Mouse (Mus musculus): ENCODE data around the gene Adgrl4. TPM values are rescaled to one million over a fixed set of nuclear protein-coding genes. Genes with fewer than 3 reads are reported as not detected.

The Adgrl4 gene
- 7.6 and 8.4 TPM in 2 replicates for polyA plus RNA-seq (2016; fragmentation: Nextera tagmentation; extraction: Ambion mirVana)

- no peaks in the 10 kb centered on the region; the same call in 1 of the 2 replicates for H3K27me3 ChIP-seq
- H3K4me1 ChIP-seq: peaks cover 7% of the 10 kb centered on the region
- H3K4me3 ChIP-seq (replicated peaks): peak within 1 kb of the TSS; percentile 25
- H3K9me3 ChIP-seq: no peaks in the 10 kb centered on the region
- no peak within 1 kb of the TSS for H3K9ac ChIP-seq
- peak; percentile 64; the same call in 1 of the 2 replicates for ATAC-seq (ENCODE audit: low FRiP score)
- peak within 1 kb of the TSS; percentile 49 for H3K4me2 ChIP-seq
- H3K27ac ChIP-seq: no peak within 1 kb of the TSS
- H3K36me3 ChIP-seq (replicated peaks): no peaks in the 10 kb centered on the region
- WGBS: 3% methylated on average over 17 of the region's 17 CpGs
These were observed at the start of gene Adgrl4 for GRCm38 (mm10) chr3:151437693-151438092. Gene Adgrl4, plus strand, starts transcription at chr3:151437887.

DNA sequence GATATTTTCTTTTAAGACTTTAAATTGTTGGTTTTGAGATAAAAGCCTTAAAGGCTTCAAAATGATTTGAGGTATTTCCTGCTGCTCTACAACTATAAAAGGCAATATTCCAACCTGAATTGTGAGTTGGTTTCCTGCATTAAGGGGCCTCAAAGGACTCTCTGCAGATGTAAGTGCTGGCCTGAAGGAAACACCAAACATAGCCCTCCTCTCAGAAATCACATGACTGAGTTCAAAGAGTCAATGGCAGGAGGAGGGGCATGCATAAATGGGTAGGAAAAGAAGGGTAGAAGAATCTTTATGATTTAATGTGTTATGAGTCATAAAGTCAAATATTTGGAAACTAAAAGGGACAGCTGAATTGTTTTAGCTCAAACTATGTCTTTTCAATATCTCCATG is 46.8 kb upstream of the Adgrl4 start:
- H3K4me2 ChIP-seq: no peak overlapping the region
- ATAC-seq (ENCODE audit: low FRiP score): no peak
- no peaks in the 10 kb centered on the region for H3K36me3 ChIP-seq (replicated peaks)
- H3K4me1 ChIP-seq: no peaks in the 10 kb centered on the region
- H3K27me3 ChIP-seq: no peaks in the 10 kb centered on the region
- no peak overlapping the region for H3K9ac ChIP-seq
- H3K4me3 ChIP-seq (replicated peaks): no peak overlapping the region
- H3K27ac ChIP-seq: no peak overlapping the region
- no peaks in the 10 kb centered on the region for H3K9me3 ChIP-seq

GRCm38 (mm10) chr3:151392891-151393290 is 44.8 kb upstream of the Adgrl4 start:
- H3K9ac ChIP-seq: no peak overlapping the region
- no peaks in the 10 kb centered on the region for H3K27me3 ChIP-seq
- WGBS: 82% methylated on average over 4 of the region's 4 CpGs
- H3K4me1 ChIP-seq: no peaks in the 10 kb centered on the region
- H3K9me3 ChIP-seq: no peaks in the 10 kb centered on the region
- H3K4me3 ChIP-seq (replicated peaks): no peak overlapping the region
- no peak overlapping the region for H3K4me2 ChIP-seq
- H3K36me3 ChIP-seq (replicated peaks): no peaks in the 10 kb centered on the region
- ATAC-seq (ENCODE audit: low FRiP score): no peak
- no peak overlapping the region for H3K27ac ChIP-seq

GRCm38 (mm10) chr3:151393330-151393729 is 44.4 kb upstream of the Adgrl4 start:
- Histone ChIP-seq H3K4me3 (replicated peaks) (no peak overlapping the region), H3K27me3 (no peaks in the 10 kb centered on the region), H3K9ac (no peak overlapping the region), H3K36me3 (replicated peaks) (no peaks in the 10 kb centered on the region), H3K4me2 (no peak overlapping the region), H3K4me1 (no peaks in the 10 kb centered on the region), H3K27ac (no peak overlapping the region), H3K9me3 (no peaks in the 10 kb centered on the region)
- WGBS: 85% methylated on average over 1 of the region's 1 CpGs
- ATAC-seq (ENCODE audit: low FRiP score): no peak

- Histone ChIP-seq H3K4me2 (no peak overlapping the region), H3K9ac (no peak overlapping the region), H3K4me1 (no peaks in the 10 kb centered on the region), H3K27ac (no peak overlapping the region), H3K4me3 (replicated peaks) (no peak overlapping the region), H3K9me3 (no peaks in the 10 kb centered on the region), H3K27me3 (no peaks in the 10 kb centered on the region), H3K36me3 (replicated peaks) (no peaks in the 10 kb centered on the region)
- 83% methylated on average over 1 of the region's 1 CpGs for WGBS
- no peak for ATAC-seq (ENCODE audit: low FRiP score)
These were observed 38.4 kb upstream of the Adgrl4 start for GRCm38 (mm10) chr3:151399270-151399669.

DNA sequence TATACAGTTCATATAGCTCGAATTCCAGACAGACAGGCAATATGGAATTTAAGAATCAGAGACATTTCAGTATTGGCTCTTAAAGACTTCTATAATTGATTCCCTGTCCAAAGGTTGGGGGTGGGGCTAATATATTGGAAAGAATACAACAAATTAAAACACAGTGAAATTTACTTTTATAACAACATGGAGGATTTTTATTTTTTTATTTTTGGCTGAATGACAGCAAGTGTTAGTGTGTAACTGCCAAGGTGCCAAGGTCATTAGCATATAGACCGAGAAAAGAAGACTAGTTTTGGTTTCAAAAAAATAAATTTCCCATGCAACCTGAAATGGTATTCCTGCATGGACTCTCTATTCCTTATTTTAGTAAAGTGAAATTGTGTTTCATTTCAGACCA is 26.7 kb upstream of the Adgrl4 start:
- Histone ChIP-seq H3K27me3 (no peaks in the 10 kb centered on the region), H3K36me3 (replicated peaks) (no peaks in the 10 kb centered on the region), H3K9ac (no peak overlapping the region), H3K4me3 (replicated peaks) (no peak overlapping the region), H3K4me2 (no peak overlapping the region), H3K4me1 (no peaks in the 10 kb centered on the region), H3K27ac (no peak overlapping the region), H3K9me3 (no peaks in the 10 kb centered on the region)
- 82% methylated on average over 2 of the region's 2 CpGs for WGBS
- no peak for ATAC-seq (ENCODE audit: low FRiP score)

- Histone ChIP-seq H3K4me1 (no peaks in the 10 kb centered on the region), H3K36me3 (replicated peaks) (no peaks in the 10 kb centered on the region), H3K27me3 (no peaks in the 10 kb centered on the region), H3K27ac (no peak overlapping the region), H3K9me3 (no peaks in the 10 kb centered on the region), H3K4me3 (replicated peaks) (no peak overlapping the region), H3K9ac (no peak overlapping the region), H3K4me2 (no peak overlapping the region)
- no peak for ATAC-seq (ENCODE audit: low FRiP score)
- WGBS: 81% methylated on average over 4 of the region's 4 CpGs
These were observed 26.2 kb upstream of the Adgrl4 start for GRCm38 (mm10) chr3:151411488-151411887.

DNA sequence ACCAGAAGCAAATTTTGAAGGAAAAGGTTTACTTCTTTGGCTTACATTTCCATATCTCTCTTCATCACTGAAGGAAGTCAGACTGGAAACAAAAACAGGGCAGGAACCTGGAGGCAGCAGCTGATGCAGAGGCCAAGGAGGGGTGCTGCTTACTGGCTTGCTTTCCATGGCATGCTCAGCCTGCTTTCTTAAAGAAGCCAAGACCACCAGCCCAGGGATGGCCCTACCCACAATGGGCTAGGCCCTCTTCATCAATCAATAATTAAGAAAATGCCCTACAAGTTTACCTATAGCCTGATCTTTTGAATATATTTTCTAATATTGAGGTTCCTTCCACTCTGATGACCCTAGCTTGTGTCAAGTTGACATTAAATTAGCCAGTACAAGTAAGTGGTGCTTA is 20.8 kb upstream of the Adgrl4 start:
- no peaks in the 10 kb centered on the region for H3K4me1 ChIP-seq
- H3K36me3 ChIP-seq (replicated peaks): no peaks in the 10 kb centered on the region
- no peak overlapping the region for H3K4me3 ChIP-seq (replicated peaks)
- H3K9me3 ChIP-seq: no peaks in the 10 kb centered on the region
- H3K4me2 ChIP-seq: no peak overlapping the region
- H3K27ac ChIP-seq: no peak overlapping the region
- H3K9ac ChIP-seq: no peak overlapping the region
- ATAC-seq (ENCODE audit: low FRiP score): no peak
- no peaks in the 10 kb centered on the region for H3K27me3 ChIP-seq

- WGBS: 80% methylated on average over 12 of the region's 12 CpGs
- no peak for ATAC-seq (ENCODE audit: low FRiP score)
- Histone ChIP-seq H3K4me3 (replicated peaks) (no peak overlapping the region), H3K27ac (no peak overlapping the region), H3K36me3 (replicated peaks) (no peaks in the 10 kb centered on the region), H3K4me2 (no peak overlapping the region), H3K4me1 (no peaks in the 10 kb centered on the region), H3K9ac (no peak overlapping the region), H3K27me3 (no peaks in the 10 kb centered on the region), H3K9me3 (no peaks in the 10 kb centered on the region)
These were observed 19.8 kb upstream of the Adgrl4 start for GRCm38 (mm10) chr3:151417688-151418572.

DNA sequence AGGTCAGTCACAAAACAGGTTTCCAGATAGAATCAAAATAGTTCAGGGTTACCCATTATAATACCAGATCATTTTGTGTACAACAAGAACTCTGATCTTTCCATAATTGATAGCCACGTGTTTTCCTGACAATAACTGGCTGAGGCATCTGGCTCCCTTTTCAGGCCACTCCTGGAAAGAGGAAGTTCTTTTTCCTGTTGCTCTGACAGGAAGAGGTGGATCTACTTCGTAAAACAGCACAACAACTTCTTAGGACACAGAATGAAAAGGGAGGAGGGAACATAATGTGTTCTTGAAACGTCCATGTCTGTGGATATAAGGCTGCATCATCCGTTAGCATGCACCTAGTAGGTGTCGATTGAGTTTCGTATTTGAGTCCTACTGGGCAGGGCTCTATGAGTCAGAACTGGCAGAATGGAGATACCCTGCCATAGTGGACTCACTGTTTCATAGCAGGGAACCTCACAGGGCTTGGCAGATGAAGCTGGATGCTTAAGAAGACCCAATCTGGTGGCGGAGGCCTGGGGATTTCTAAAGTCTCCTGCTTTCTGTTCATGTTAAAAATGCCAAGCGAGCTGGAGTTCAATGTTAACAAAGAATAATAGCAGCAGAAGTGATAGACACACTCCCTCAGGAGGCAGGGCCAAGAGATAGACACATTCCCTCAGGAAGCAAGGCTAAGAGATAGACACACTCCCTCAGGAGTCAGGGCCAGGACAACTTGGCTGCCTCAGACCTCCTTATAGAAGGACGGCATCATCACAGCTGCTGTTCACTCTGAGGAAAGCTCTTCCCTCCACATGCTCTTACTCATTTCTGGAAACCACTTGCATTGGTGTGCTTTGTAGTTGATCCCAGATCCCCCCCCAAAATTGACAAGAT is 13.1 kb upstream of the Adgrl4 start:
- ATAC-seq (ENCODE audit: low FRiP score): no peak
- Histone ChIP-seq H3K4me2 (no peak overlapping the region), H3K9me3 (no peaks in the 10 kb centered on the region), H3K27me3 (no peaks in the 10 kb centered on the region), H3K4me3 (replicated peaks) (no peak overlapping the region), H3K9ac (no peak overlapping the region), H3K36me3 (replicated peaks) (no peaks in the 10 kb centered on the region), H3K27ac (no peak overlapping the region), H3K4me1 (no peaks in the 10 kb centered on the region)
- WGBS: 85% methylated on average over 9 of the region's 9 CpGs

DNA sequence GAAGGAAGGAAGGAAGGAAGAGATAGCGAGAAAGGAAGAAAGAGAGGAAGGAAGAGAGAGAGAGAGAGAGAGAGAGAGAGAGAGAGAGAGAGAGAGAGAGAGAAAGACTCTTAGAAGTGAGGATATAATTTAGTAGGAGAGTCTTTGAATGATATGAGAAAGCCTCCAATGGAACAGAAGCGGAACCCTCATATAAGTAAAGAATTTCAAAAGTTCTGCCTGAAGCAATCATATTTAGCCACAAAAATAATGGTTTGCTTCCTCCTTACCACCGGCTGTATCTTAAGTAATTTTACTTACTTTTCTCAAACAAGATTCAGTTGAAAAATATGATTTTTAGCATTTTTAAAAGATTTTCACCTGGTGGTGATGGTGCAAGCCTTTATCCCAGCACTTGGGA is 7.6 kb upstream of the Adgrl4 start:
- no peak for ATAC-seq (ENCODE audit: low FRiP score)
- H3K27ac ChIP-seq: no peak overlapping the region
- no peaks in the 10 kb centered on the region for H3K27me3 ChIP-seq
- 95% methylated on average over 3 of the region's 3 CpGs for WGBS
- H3K4me2 ChIP-seq: no peak overlapping the region
- H3K9me3 ChIP-seq: no peaks in the 10 kb centered on the region
- no peak overlapping the region for H3K4me3 ChIP-seq (replicated peaks)
- no peak overlapping the region for H3K9ac ChIP-seq
- H3K36me3 ChIP-seq (replicated peaks): no peaks in the 10 kb centered on the region
- H3K4me1 ChIP-seq: no peaks in the 10 kb centered on the region

DNA sequence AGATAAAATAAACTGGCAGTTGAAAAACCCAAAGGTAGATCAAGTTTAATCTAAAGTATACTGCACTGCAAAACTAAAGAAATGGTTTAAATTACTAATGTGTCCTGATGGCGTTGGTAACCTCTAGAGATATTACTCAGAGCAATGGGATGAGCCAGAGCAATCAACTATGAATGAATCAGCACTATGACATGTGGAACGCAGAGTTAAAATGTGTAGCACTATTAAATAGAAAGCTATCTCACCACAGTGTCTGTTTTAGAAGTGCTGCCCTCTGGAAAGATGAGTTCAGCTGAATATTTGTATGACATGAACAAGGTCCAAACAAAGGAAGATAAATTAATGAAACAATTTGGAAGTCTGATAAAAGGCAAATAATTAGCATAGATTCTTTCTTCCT is 6.2 kb upstream of the Adgrl4 start:
- no peak overlapping the region for H3K27ac ChIP-seq
- no peak for ATAC-seq (ENCODE audit: low FRiP score)
- WGBS: 85% methylated on average over 2 of the region's 2 CpGs
- no peak overlapping the region for H3K4me2 ChIP-seq
- no peak overlapping the region for H3K4me3 ChIP-seq (replicated peaks)
- H3K27me3 ChIP-seq: no peaks in the 10 kb centered on the region; the same call in 1 of the 2 replicates
- no peaks in the 10 kb centered on the region for H3K9me3 ChIP-seq
- no peaks in the 10 kb centered on the region for H3K36me3 ChIP-seq (replicated peaks)
- no peak overlapping the region for H3K9ac ChIP-seq
- H3K4me1 ChIP-seq: no peaks in the 10 kb centered on the region
